Comparison of ENCODE assay signal across 9 mouse cellular contexts in genomic region chr5:125395008-125395407, GRCm38 (mm10). TPM values are rescaled to one million over a fixed set of nuclear protein-coding genes. Genes with fewer than 3 reads are reported as not detected.
DNase-seq lines count a peak whose midpoint lies in the region; ATAC-seq lines count a peak whose summit lies in the region.
"Had no signal": no experiment of that assay in that cellular context is flagged by ENCODE, and none has a peak within 500 bp of the region (broad histone marks: within the 10 kb centered on the region; RNA-seq: fewer than 3 reads in every experiment).

No protein-coding gene starts in this region.

- 45% methylated on average over 3 of the region's 3 CpGs for WGBS in forebrain, embryonic 14.5 days
- 65% methylated on average over 3 of the region's 3 CpGs for WGBS in liver, embryonic 13.5 days (ENCODE audit: insufficient replicate concordance)

- ATAC-seq in forebrain, embryonic 14.5 days: no peak
- ATAC-seq in liver, embryonic 13.5 days (ENCODE audit: low read depth): no peak
- ATAC-seq in inflammation-experienced regulatory T-cells, adult 6 months: no peak

- peak overlapping the region; percentile 48 for H3K9ac ChIP-seq in forebrain, embryonic 14.5 days (ENCODE audit: low read length)
- peak overlapping the region; percentile 76; the same call in 1 of the 2 replicates for H3K9ac ChIP-seq in liver, embryonic 13.5 days

- no peaks in the 10 kb centered on the region for H3K36me3 ChIP-seq in forebrain, embryonic 14.5 days (ENCODE audit: control insufficient read depth, insufficient read depth, low read length)
- no peaks in the 10 kb centered on the region for H3K36me3 ChIP-seq in liver, embryonic 13.5 days

- H3K4me2 ChIP-seq in forebrain, embryonic 14.5 days (ENCODE audit: low read length): peak overlapping the region; percentile 60
- H3K4me2 ChIP-seq in liver, embryonic 13.5 days: peak overlapping the region; percentile 76

- H3K4me1 ChIP-seq in forebrain, embryonic 14.5 days (ENCODE audit: control insufficient read depth, insufficient read depth, low read length): peaks cover 20% of the 10 kb centered on the region
- H3K4me1 ChIP-seq in liver, embryonic 13.5 days (replicated peaks): peaks cover 51% of the 10 kb centered on the region

- H3K4me3 ChIP-seq in forebrain, embryonic 14.5 days (ENCODE audit: low read depth, low read length): no peak overlapping the region
- H3K4me3 ChIP-seq in liver, embryonic 13.5 days (replicated peaks): 0 out of 2 replicates have a peak overlapping the region, but pooled peaks have one; percentile 59

- peak; percentile 43 for DNase-seq in embryo, embryonic 10.5 days (ENCODE audit: low spot score)
- DNase-seq in embryo, embryonic 9.5 days (ENCODE audit: extremely low spot score): no peak
- DNase-seq in A20 (ENCODE audit: low read depth, low spot score) (peak; percentile 50), MN1 (ENCODE audit: low spot score) (no peak)
- no peak for DNase-seq in forebrain, embryonic 14.5 days (ENCODE audit: low spot score)
- no peak for DNase-seq in liver, embryonic 13.5 days
- no peak for DNase-seq in adrenal gland, adult 18-20 months (ENCODE audit: low spot score in 2 of 2)
- DNase-seq: kidney, postnatal 14 days had no signal

- H3K27ac ChIP-seq in forebrain, embryonic 14.5 days (ENCODE audit: low read depth, low read length): peak overlapping the region; percentile 98
- peak overlapping the region; percentile 98 for H3K27ac ChIP-seq in liver, embryonic 13.5 days

- no peaks in the 10 kb centered on the region for H3K9me3 ChIP-seq in forebrain, embryonic 14.5 days (replicated peaks; ENCODE audit: control insufficient read depth, low read length)
- no peaks in the 10 kb centered on the region for H3K9me3 ChIP-seq in liver, embryonic 13.5 days (replicated peaks)

- H3K27me3 ChIP-seq in forebrain, embryonic 14.5 days (replicated peaks; ENCODE audit: control insufficient read depth, insufficient read depth, low read length): no peaks in the 10 kb centered on the region
- peaks cover 19% of the 10 kb centered on the region for H3K27me3 ChIP-seq in liver, embryonic 13.5 days

RNA-seq across cellular contexts. Expression of gene Ubc, which starts 5.0 kb away (rescaled TPM):
- 981 and 1,199 TPM in 2 replicates for polyA plus RNA-seq in forebrain, embryonic 14.5 days (2014; fragmentation: Nextera tagmentation; extraction: Ambion mirVana)
- polyA plus RNA-seq in liver, embryonic 13.5 days (2015; fragmentation: Nextera tagmentation; extraction: Ambion mirVana): 517 and 564 TPM in 2 replicates
- 1,000 to 10,000 TPM in 2 of 3 experiments, 100 to 1,000 TPM in 1; 741 to 1,375 (median 1,290) TPM for polyA plus RNA-seq in inflammation-experienced regulatory T-cells, adult 6 months (2017; shearing (Covaris generic))
- 1,000 to 10,000 TPM; 1,721 to 2,004 TPM for total RNA-seq in adrenal gland, adult 18-20 months (2021)

RNA-seq across cellular contexts. Expression of gene Gm10382, which starts 5.9 kb away (rescaled TPM):
- 0.33 TPM in 1 of 2 replicates, not detected in the other for polyA plus RNA-seq in forebrain, embryonic 14.5 days (2014; fragmentation: Nextera tagmentation; extraction: Ambion mirVana)
- 0.10 and 0.21 TPM in 2 replicates for polyA plus RNA-seq in liver, embryonic 13.5 days (2015; fragmentation: Nextera tagmentation; extraction: Ambion mirVana)
- 1 to 10 TPM in 2 of 3 experiments, under 1 TPM in 1; 0.65 to 1.1 (median 1.0) TPM for polyA plus RNA-seq in inflammation-experienced regulatory T-cells, adult 6 months (2017; shearing (Covaris generic))
- under 1 TPM; 0.42 to 0.50 TPM for total RNA-seq in adrenal gland, adult 18-20 months (2021)

RNA-seq across cellular contexts. Expression of gene Dhx37, which starts 38.9 kb away (rescaled TPM):
- 4.7 and 7.0 TPM in 2 replicates for polyA plus RNA-seq in forebrain, embryonic 14.5 days (2014; fragmentation: Nextera tagmentation; extraction: Ambion mirVana)
- polyA plus RNA-seq in liver, embryonic 13.5 days (2015; fragmentation: Nextera tagmentation; extraction: Ambion mirVana): 5.8 and 6.2 TPM in 2 replicates
- 10 to 100 TPM in 1 of 3 experiments, 1 to 10 TPM in 2; 6.9 to 10.2 (median 9.2) TPM for polyA plus RNA-seq in inflammation-experienced regulatory T-cells, adult 6 months (2017; shearing (Covaris generic))
- total RNA-seq in adrenal gland, adult 18-20 months (2021): 10 to 100 TPM; 16.7 to 19.3 TPM

RNA-seq across cellular contexts. Expression of gene Bri3bp, which starts 46.4 kb away (rescaled TPM):
- polyA plus RNA-seq in forebrain, embryonic 14.5 days (2014; fragmentation: Nextera tagmentation; extraction: Ambion mirVana): 26.0 and 29.1 TPM in 2 replicates
- 30.7 and 31.8 TPM in 2 replicates for polyA plus RNA-seq in liver, embryonic 13.5 days (2015; fragmentation: Nextera tagmentation; extraction: Ambion mirVana)
- polyA plus RNA-seq in inflammation-experienced regulatory T-cells, adult 6 months (2017; shearing (Covaris generic)): 10 to 100 TPM in 1 of 3 experiments, 1 to 10 TPM in 2; 5.6 to 12.9 (median 8.3) TPM
- total RNA-seq in adrenal gland, adult 18-20 months (2021): 10 to 100 TPM; 18.7 to 32.1 TPM

RNA-seq across cellular contexts. Expression of gene Scarb1, which starts 54.1 kb away (rescaled TPM):
- 17.6 and 21.7 TPM in 2 replicates for polyA plus RNA-seq in forebrain, embryonic 14.5 days (2014; fragmentation: Nextera tagmentation; extraction: Ambion mirVana)
- polyA plus RNA-seq in liver, embryonic 13.5 days (2015; fragmentation: Nextera tagmentation; extraction: Ambion mirVana): 66.1 and 76.3 TPM in 2 replicates
- 10 to 100 TPM in 1 of 3 experiments, 1 to 10 TPM in 2; 3.7 to 11.8 (median 6.6) TPM for polyA plus RNA-seq in inflammation-experienced regulatory T-cells, adult 6 months (2017; shearing (Covaris generic))
- 1,000 to 10,000 TPM; 2,973 to 3,724 TPM for total RNA-seq in adrenal gland, adult 18-20 months (2021)

Comparison
In these comparisons a context has a peak if more than half of its experiments do, and no peak if none do; other contexts are left out.
1. DNase-seq: peak in embryo, embryonic 10.5 days (single experiment) and A20 (single experiment); none in embryo, embryonic 9.5 days (single experiment), forebrain, embryonic 14.5 days (single experiment), liver, embryonic 13.5 days (single experiment), MN1 (single experiment) and adrenal gland, adult 18-20 months (0 of 2).